Mouse (Mus musculus): ENCODE data around the gene Olfr1158.
"Not testable (repeated sequence)": the region's sequence is repeated elsewhere in the genome, so short reads cannot be mapped to it uniquely, and the experiment has no call there.

The Olfr1158 gene

DNA sequence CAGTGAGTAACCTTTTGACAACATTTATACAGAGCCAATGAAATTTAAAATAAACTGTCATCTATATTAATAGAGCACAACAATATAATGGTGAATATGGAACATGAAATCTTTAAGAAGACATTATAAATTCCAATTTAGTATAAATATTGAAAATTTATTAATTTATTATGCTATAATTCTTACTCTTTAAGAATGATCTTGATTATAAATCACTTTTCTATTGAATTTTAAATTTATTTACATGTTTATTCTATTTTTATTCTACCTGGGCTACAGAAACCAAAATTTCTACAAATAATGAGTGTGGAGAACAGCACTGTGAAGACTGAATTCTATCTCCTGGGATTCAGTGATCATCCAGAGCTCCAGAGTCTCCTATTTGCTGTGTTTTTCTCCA lies at the start of gene Olfr1158:
Gene Olfr1158, plus strand, starts transcription at position 301 of the 400 bp plus-strand sequence.
- ChIA-PET CTCF (no interaction called here), POLR2A (no interaction called here)

- POLR2A ChIA-PET, result no interaction called here
Measured at GRCm38 (mm10) chr2:87945037-87945436, 44.9 kb upstream of the Olfr1158 start, which contains the start of gene Olfr1155. Gene Olfr1155 (minus strand): TSS chr2:87945137.

DNA sequence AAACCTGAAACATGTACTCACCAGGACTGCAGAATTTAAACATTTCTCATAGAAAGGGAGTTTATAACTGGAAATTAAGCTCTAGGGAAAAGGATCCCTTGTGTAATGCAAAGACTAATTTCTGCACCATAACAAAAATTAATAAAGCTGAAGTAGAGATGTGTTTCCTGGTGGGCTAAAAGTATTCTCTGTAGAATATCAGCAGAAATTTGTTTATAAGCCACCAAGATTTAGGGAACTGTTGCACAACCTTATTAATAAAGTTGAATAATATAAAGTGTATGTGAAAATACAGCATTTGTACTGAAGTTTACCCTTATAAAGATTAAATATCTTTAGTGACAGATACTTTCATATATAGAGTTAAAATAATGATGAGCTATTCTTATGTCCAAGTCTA lies 36.9 kb upstream of the Olfr1158 start, which contains the start of gene Olfr1156:
Gene Olfr1156, minus strand, starts transcription at position 101 of the 400 bp plus-strand sequence.
- POLR2A ChIA-PET, result no interaction called here

More at GRCm38 (mm10) chr2:87945037-87945436, 44.9 kb upstream of the Olfr1158 start, which contains the start of gene Olfr1155:
- CTCF ChIA-PET, result no interaction called here

DNA sequence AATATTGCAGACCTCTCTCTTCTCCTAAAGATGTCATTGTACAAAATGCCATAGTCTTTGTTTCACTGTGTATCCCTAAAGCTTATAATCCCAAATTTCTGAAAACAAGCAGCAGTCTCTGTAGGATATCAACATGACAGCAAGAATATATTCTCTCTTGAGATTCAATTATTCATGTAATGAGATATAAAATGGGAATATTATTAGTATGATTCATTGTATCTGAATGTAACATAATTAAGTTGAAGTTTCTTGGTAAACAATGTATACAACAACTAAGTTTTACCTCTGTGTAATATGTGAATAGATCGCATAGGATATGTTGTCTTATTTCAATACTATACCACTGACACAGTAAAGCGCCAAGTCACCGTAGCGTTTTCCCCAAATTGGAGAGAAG lies 21.7 kb upstream of the Olfr1158 start, which contains the start of gene Olfr1157:
Gene Olfr1157, minus strand, starts transcription at position 101 of the 400 bp plus-strand sequence.
- CTCF ChIA-PET, result no interaction called here
- POLR2A ChIA-PET, result no interaction called here

More for the DNA sequence above, 36.9 kb upstream of the Olfr1158 start, which contains the start of gene Olfr1156:
- CTCF ChIA-PET, result no interaction called here

DNA sequence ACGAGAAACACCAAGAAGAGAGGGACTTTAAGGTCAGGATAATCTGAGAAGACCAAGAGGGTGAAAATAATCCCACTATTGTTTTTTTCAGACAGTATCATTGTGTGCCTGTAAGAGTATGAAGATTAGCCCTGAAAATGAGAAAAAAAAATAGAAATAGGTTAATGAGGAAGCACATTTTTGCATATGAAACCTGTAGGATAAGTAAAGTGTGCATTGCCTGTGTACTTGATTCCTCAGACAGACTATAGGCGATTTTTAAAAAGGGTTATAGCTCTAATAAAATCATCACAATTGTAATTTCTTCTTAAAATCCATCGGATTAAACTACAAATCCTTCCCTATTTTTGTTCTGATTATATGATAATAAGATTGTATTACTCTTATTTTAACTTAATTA lies 15.3 kb upstream of the Olfr1158 start, which contains the start of gene Olfr74:
Gene Olfr74, minus strand, starts transcription at position 101 of the 400 bp plus-strand sequence.
- POLR2A ChIA-PET, result no interaction called here
- CTCF ChIA-PET, result no interaction called here

GRCm38 (mm10) chr2:88007515-88008318 lies 17.8 kb downstream of the Olfr1158 start, which contains the start of gene Olfr1160:
Gene Olfr1160 (minus strand): TSS chr2:88008268.
- ChIA-PET POLR2A (no interaction called here), CTCF (no interaction called here)

DNA sequence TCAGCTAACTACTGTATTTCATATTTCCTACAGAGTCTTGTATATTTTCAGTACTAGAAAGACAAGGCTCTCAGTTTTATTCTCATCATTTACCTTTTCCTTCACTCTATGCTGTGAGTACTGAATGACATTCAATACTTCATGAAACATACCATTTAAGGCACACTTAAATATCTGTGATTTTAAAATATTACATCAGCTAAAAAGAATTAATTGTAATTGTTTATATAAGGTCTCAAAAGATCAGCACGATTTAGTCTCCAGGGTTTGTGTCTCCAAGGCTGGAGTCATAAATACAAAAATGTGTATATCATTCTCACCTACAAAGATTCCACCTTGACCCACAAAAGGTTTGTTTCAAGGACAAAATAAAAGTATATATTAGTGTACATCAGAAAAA lies 32.6 kb downstream of the Olfr1158 start, which contains the start of gene Olfr1161:
Gene Olfr1161, plus strand, starts transcription at position 301 of the 400 bp plus-strand sequence.
- POLR2A ChIA-PET, CTCF ChIA-PET: not testable (repeated sequence)

- POLR2A ChIA-PET, result no interaction called here
- CTCF ChIA-PET, result no interaction called here
Measured at GRCm38 (mm10) chr2:88037599-88037998, 47.7 kb downstream of the Olfr1158 start, which contains the start of gene Olfr73. Gene Olfr73 (minus strand): TSS chr2:88037699.
